Mouse (Mus musculus) megakaryocyte, embryonic 14.5 days (primary cell): ENCODE measurements around the gene Upk2. TPM values are rescaled to one million over a fixed set of nuclear protein-coding genes. Genes with fewer than 3 reads are reported as not detected.
A peak's percentile ranks its signal among the peaks of the same experiment; 100 is the strongest.

Source experiments
- H3K27me3 ChIP-seq: replicated peaks from 2 replicates; pipeline ENCODE3; 2012; ENCODE audit warnings: inconsistent platforms
- H3K36me3 ChIP-seq: replicated peaks from 2 replicates; pipeline ENCODE3; 2012; ENCODE audit warnings: low read length, inconsistent platforms, mixed read lengths
- H3K4me1 ChIP-seq: 2 replicates; pipeline ENCODE4 v1.6.1; 2012; ENCODE audit warnings: inconsistent platforms
- H3K4me3 ChIP-seq: replicated peaks from 2 replicates; pipeline ENCODE3; 2012; ENCODE audit warnings: moderate library complexity, mild to moderate bottlenecking, inconsistent platforms
- H3K9me3 ChIP-seq: 2 replicates; pipeline ENCODE4 v1.6.1; 2012; ENCODE audit warnings: inconsistent platforms
- FLI1 ChIP-seq: IDR thresholded peaks from 2 replicates; pipeline ENCODE4 v1.6.1; 2012; ENCODE audit warnings: low read length, inconsistent platforms, mixed read lengths
- GATA1 ChIP-seq: IDR thresholded peaks from 3 replicates; pipeline ENCODE4 v1.6.1; 2012; ENCODE audit warnings: mixed read lengths, low read length, inconsistent platforms, borderline replicate concordance
- polyA plus RNA-seq: library from polyadenylated mRNA; stranded (reverse); fragments of >175 nt; gene quantifications from 2 replicates; pipeline ENCODE4 v1.2.3, GENCODE M21; 2012; ENCODE audit warnings: low replicate concordance; ENCODE audit not compliant: insufficient read depth

Gene Upk2
- not detected in 2 replicates for polyA plus RNA-seq

- no peaks in the 10 kb centered on the region for H3K9me3 ChIP-seq
- no peaks in the 10 kb centered on the region for H3K36me3 ChIP-seq
- H3K27me3 ChIP-seq, result peaks cover 65% of the 10 kb centered on the region
- TF ChIP-seq GATA1, result no peak
- TF ChIP-seq FLI1, result no peak
- peaks cover 12% of the 10 kb centered on the region for H3K4me1 ChIP-seq
- peak within 1 kb of the TSS; percentile 46 for H3K4me3 ChIP-seq
Measured at GRCm38 (mm10) chr9:44454891-44455220, at the start of gene Upk2. Upk2 (minus strand) TSS chr9:44454976.

DNA sequence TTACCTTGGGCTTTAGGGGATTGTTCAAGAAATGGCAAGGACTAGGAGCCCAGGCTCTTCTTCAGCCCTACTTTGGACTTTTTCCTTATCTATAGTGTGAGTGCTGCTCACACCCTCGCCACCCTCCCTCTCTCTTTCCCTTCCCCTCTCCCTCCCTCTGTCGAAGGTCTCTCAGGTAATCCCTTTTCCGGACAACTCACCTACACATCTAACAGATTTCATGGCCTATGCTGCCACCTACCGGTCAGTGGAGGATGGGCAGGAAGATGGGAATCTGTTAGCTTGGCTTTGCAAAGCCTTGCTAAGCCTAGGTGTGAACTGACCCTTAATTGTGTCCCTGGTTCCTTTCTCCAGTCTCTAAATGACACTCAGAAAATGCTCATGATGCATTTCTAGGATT is 47.2 kb upstream of the Upk2 start:
- peaks cover 50% of the 10 kb centered on the region for H3K27me3 ChIP-seq
- peaks cover 37% of the 10 kb centered on the region for H3K36me3 ChIP-seq
- TF ChIP-seq GATA1, result no peak
- TF ChIP-seq FLI1, result no peak
- no peaks in the 10 kb centered on the region for H3K9me3 ChIP-seq
- peaks cover 49% of the 10 kb centered on the region for H3K4me1 ChIP-seq
- no peak overlapping the region for H3K4me3 ChIP-seq

DNA sequence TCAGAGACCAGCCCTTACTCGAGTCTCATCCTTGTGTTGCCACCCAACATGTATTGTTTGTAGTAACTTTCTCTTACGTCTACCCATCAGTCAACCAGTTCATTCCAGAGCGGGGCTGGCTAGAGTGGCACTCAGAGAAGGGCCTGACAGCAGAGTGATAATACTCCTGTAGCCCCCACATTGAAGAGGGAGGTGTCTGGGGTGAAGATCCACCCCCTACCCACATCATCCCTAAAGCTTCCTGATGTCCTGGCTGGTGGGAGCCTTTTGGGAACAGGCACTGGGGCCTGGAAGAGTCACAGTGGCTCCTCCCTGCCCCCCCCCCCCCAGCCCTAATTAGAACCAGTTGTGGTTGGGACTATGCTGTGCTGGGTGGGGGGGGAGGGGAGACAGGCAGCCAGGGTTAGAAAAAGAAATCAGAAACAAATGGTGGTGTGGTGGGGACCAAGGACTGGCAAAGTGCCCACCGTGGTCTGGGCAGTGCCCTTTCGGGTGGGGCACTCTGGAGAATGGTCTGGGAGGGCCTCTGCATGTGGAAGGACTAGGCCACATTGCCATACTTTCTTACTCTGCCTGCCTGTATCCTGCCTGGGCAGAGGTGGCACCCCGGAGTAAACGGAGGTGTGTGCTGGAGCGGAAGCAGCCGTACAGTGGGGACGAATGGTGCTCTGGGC is 46.6 kb upstream of the Upk2 start:
- TF ChIP-seq FLI1 (no peak), GATA1 (no peak)
- peaks cover 53% of the 10 kb centered on the region for H3K27me3 ChIP-seq
- no peak overlapping the region for H3K4me3 ChIP-seq
- peaks cover 32% of the 10 kb centered on the region for H3K36me3 ChIP-seq
- no peaks in the 10 kb centered on the region for H3K9me3 ChIP-seq
- peaks cover 55% of the 10 kb centered on the region for H3K4me1 ChIP-seq

GRCm38 (mm10) chr9:44500638-44501175 is 45.9 kb upstream of the Upk2 start:
- Histone ChIP-seq H3K4me1 (peaks cover 56% of the 10 kb centered on the region), H3K27me3 (peaks cover 55% of the 10 kb centered on the region), H3K4me3 (no peak overlapping the region), H3K36me3 (peaks cover 26% of the 10 kb centered on the region), H3K9me3 (no peaks in the 10 kb centered on the region)
- no peak for TF ChIP-seq FLI1
- no peak for TF ChIP-seq GATA1

- Histone ChIP-seq H3K9me3 (no peaks in the 10 kb centered on the region), H3K4me1 (peaks cover 56% of the 10 kb centered on the region), H3K36me3 (peaks cover 20% of the 10 kb centered on the region), H3K27me3 (peaks cover 55% of the 10 kb centered on the region), H3K4me3 (no peak overlapping the region)
- no peak for TF ChIP-seq FLI1
- TF ChIP-seq GATA1, result no peak
Measured at GRCm38 (mm10) chr9:44500163-44500533, 45.4 kb upstream of the Upk2 start.

- peaks cover 15% of the 10 kb centered on the region for H3K36me3 ChIP-seq
Measured at GRCm38 (mm10) chr9:44499356-44500162, 44.8 kb upstream of the Upk2 start.

DNA sequence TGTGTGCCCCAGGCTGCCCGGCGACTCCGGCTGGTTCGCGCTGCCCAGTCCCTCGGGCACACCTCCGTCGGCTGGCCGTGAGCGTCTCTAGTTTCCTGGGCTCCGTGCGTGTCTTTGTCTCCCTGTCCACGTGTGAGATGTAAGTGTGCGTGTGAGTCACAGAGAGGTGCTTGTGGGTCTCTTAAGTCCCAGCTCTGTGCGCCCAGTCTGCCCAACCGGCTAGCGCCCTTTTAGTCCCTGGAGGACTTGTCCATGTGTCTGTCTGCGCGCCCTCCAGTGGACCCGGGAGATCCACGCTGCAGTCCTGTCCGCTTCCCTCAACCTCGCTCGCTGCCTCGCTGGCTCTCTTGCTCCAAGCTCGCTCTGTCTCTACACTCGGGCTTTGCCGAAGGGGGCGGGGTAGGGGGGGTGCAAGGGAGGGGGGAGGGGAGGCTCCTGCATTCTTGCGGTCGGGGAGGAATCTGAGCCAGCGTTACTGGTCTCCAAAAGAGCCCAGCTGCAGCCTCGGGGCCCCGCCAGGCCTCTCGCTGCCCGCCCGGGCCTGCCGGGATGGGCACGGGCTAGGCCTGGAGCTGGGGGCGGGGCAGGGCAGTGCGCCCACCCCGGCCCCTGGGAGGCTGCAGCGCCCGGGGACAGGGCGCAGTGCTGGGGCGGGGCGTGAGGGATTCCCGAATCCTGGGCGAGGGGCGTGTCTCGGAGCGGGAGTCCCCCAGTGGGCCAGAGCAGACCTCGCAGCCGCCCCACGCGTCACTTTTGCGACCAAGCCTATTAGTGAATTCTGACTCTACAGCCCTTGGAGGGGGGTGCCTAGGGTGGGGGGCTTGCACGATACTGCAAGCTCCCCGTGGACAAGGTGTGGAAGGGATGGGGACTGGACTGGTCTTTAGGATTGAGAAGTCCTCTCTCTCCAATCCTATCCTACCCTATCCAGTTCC is 43.9 kb upstream of the Upk2 start:
- peak overlapping the region; percentile 88 for H3K4me3 ChIP-seq
- peaks cover 67% of the 10 kb centered on the region for H3K4me1 ChIP-seq
- H3K36me3 ChIP-seq, result peaks cover 15% of the 10 kb centered on the region
- H3K27me3 ChIP-seq, result peaks cover 54% of the 10 kb centered on the region
- TF ChIP-seq GATA1 (no peak), FLI1 (no peak)
- H3K9me3 ChIP-seq, result no peaks in the 10 kb centered on the region

More at GRCm38 (mm10) chr9:44499356-44500162, 44.8 kb upstream of the Upk2 start:
- Histone ChIP-seq H3K9me3 (no peaks in the 10 kb centered on the region), H3K4me1 (peaks cover 61% of the 10 kb centered on the region), H3K4me3 (no peak overlapping the region), H3K27me3 (peaks cover 52% of the 10 kb centered on the region)
- TF ChIP-seq GATA1 (no peak), FLI1 (no peak)

- Histone ChIP-seq H3K27me3 (peaks cover 59% of the 10 kb centered on the region), H3K36me3 (peaks cover 15% of the 10 kb centered on the region), H3K4me3 (peak overlapping the region; percentile 88), H3K9me3 (no peaks in the 10 kb centered on the region), H3K4me1 (peaks cover 76% of the 10 kb centered on the region)
- TF ChIP-seq FLI1, result no peak
- no peak for TF ChIP-seq GATA1
Measured at GRCm38 (mm10) chr9:44497624-44498377, 43.0 kb upstream of the Upk2 start.

DNA sequence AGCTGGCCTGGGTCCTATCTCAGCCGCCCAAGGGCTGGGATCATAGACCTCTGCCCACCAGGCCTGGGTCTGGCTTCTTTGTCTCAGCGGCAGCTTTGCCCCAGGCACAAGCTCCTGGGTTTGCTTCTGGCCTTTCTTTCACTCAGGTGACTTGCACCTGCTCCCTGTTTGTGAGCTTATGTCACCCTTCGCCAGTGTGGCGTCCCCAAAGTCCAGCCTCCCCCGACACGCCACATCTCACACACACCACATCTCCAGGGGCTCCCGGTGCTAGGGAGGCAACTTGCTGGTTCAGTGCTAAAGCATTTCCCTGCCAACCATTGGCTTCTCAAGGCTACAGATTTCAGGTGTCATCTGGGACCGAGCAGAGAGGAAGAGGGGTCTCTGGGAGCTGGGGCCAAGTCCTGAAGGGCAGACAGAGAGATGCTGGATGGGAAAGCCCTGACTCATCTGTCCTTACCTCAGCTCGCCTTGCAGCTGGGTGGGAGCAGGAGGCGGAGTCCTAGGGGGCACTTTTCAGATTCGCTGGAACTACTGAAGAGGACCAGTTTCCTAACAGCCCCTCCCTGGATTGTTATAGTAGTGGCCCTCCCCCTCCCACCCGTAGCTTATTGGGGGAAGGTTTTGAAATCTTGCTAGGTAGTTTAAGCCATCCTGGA is 42.2 kb upstream of the Upk2 start:
- peaks cover 63% of the 10 kb centered on the region for H3K27me3 ChIP-seq
- no peak for TF ChIP-seq FLI1
- no peak for TF ChIP-seq GATA1
- H3K9me3 ChIP-seq, result no peaks in the 10 kb centered on the region
- H3K4me3 ChIP-seq, result no peak overlapping the region
- H3K36me3 ChIP-seq, result peaks cover 17% of the 10 kb centered on the region
- peaks cover 84% of the 10 kb centered on the region for H3K4me1 ChIP-seq
